Mouse (Mus musculus) brain, embryonic 14.5 days (tissue): ENCODE results near the gene Rassf3. TPM values are rescaled to one million over a fixed set of nuclear protein-coding genes. Genes with fewer than 3 reads are reported as not detected.
A peak's percentile ranks its signal among the peaks of the same experiment; 100 is the strongest.

Experiments
- DNase-seq: peaks from one replicate; pipeline ENCODE4 v3.0.0-alpha.2; 2011; ENCODE audit warnings: low read depth
- CTCF ChIP-seq: fragments of 200-500 bp; IDR thresholded peaks from 2 replicates; pipeline ENCODE4 v1.5.1; 2012; ENCODE audit warnings: inconsistent platforms, mild to moderate bottlenecking, moderate library complexity, borderline replicate concordance; ENCODE audit not compliant: insufficient read depth, insufficient read length; ENCODE audit errors: extremely low read depth
- POLR2A ChIP-seq: fragments of 200-500 bp; IDR thresholded peaks from 2 replicates; pipeline ENCODE4 v1.6.1; 2012; ENCODE audit warnings: mild to moderate bottlenecking, inconsistent platforms, borderline replicate concordance; ENCODE audit not compliant: poor library complexity, insufficient read depth, insufficient read length, severe bottlenecking; ENCODE audit errors: extremely low read depth
- polyA plus RNA-seq: library from polyadenylated mRNA; depleted of rRNA; stranded (reverse); fragments of >200 nt; gene quantifications from 2 replicates; pipeline ENCODE4 v1.2.3, GENCODE M21; 2012; rRNA removed

The Rassf3 gene
- polyA plus RNA-seq, result 5.4 and 7.3 TPM in 2 replicates

DNA sequence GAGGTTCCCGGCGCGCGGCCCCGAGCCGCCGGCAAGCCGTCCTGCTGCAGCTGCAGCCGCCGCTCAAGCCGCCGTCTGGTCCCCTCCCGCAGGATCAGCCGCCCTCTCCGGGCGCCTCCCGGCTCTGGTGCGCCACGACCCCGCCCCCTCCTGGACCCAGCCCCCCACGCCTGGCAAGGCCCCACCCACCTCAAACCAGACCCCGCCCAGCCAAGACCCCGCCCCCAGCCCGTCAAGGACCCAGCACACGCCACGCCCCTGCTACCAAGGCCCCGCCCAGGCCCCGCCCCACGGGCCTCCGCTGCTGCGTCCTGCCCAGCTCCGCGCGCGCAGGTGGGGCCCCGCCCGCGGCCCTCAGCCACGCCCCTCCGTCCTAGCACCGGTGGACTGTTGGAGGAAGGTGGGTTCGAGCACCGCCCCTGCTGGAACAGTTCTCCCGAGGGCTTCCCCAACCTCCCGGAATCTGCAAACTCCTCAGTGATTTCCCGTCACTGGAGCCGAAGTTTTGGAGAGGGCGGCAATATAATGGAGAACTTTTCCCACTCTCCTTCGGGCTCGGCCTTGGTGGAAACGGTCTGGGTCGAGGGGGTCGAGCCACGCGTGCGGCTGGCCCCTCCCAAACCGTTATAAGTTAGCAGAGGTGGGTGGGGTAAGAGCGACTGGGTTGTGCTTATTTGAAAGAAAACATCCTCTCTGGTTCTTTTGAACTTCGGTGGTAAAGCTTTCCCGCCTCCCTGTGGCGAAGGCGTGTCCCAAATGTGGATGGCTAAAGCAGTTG, at the start of gene Rassf3:
Gene Rassf3, minus strand, starts transcription at position 158 of the 778 bp plus-strand sequence.
- peak; percentile 95 for DNase-seq
- no peak for TF ChIP-seq CTCF
- TF ChIP-seq POLR2A, result peak; percentile 71

DNA sequence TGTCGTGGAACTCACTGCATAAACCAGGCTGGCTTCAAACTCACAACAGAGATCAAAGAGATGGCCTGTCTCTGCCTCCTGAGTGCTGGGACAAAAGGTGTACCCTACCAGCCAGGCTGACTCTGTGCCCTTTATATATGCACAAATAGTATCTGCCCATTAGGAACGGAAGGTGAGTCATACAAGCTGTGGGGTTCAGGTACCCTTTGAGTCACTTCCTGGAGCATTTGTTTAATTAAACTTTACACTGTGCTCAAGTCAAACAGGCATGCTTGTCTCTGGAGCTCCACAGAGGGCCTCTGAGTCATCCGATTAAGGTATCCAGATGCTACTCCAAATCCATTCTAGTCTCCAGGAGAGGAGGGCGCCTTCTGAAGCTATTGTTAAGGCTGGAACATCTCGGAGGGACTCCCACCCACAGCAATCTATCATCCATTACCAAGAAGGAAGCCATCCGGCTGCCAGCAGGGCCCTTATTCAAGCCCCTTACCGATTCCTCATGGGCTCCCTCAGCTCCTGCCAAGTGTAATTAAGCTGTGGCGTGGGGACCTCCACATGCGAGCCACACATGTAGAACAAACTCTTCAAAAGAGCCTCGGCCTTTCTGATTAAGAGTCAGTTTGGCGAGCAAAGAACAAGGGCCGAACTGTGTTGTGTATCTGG, 44.9 kb upstream of the Rassf3 start:
- TF ChIP-seq CTCF (no peak), POLR2A (no peak)
- peak; percentile 55 for DNase-seq

DNA sequence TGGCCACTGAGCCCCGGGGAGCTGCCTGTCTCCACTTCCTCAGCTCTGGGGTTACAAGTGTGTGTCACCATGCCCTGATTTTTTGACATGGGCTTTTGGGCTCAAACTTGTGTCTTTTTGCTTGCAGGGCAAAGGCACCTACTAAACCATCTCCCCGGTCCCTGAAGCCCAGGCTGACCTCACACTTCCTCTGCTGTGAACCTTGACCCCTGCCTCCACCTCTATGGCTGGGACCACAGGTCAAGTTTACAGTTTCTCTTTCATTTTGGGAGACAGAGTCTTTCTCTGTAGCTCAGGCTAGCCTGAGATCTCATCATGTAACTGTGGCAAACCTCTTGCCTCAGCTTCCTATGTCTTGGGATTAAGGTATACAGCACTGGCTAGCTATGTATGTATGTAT, 43.6 kb upstream of the Rassf3 start:
- DNase-seq, result no peak
- TF ChIP-seq POLR2A (no peak), CTCF (no peak)

DNA sequence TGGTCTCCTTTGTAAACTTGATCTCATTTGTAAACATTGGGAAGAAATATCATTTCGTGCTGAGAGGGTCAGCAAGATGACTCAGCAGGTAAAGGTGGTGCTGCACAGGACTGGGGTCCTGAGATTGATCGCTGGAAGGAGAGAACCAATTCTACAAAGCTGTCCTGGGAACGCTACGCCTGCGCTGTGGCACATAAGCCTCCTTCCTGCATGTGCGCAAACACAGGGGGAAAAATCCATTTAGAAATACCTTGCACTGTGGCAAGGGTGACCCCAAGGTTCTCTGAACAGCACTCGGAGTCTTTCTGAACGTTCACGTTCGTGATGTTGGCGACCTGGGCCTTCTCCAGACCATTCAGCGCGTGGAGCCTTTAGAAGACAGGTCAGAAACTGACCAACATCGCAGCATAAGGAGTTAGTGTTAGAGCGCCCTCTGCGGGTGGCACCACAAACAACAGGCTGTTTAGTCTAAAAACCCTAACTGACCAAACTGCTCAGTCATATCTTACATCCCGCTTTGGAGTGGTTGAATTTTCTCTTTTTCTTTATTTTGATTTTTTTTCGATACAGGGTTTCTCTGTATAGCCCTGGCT, 40.0 kb upstream of the Rassf3 start:
- TF ChIP-seq CTCF, result peak; percentile 86
- TF ChIP-seq POLR2A, result no peak
- DNase-seq, result peak; percentile 82

DNA sequence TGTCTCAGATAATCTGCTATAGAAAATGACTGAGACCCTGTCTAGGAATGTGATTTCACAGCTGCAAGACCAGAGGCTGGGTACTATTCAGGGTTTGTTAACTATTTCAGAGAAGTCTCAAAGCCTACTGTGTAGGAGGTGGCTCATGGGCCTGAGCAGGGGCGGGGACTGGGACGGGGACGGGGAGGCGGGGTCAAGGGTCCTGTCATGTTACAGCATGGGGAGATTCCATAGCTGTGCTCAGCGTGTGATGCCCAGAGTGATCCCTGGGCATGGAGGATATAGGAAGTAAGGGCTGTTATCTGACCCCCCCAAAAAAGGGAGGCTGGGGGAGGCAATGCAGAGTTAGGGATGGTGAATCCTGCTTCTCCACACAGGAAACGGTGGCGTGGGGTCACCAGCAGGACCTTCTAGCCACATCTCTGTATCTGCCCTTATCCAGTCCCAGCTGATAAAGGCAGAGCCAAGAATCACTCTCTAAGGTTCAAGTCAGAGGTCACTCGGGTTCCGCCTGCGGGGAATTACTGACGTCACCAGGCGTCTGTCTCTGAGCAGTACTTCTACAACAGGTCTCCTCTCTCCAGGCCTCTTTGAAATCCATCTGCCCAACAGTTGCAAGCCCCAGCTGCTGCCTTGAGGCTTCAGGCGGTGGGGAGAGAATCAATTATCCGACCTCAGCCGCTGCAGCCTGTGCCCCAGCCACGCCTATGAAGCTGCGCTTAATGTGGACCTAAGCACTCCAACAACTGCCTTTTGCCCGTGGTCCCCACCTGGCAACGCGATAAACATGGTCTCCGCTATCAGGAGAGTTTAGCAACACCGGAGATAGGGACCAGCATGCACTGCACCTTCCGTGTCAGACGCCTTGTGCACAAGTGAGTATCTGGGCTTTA, 33.9 kb upstream of the Rassf3 start:
- DNase-seq, result peak; percentile 74
- TF ChIP-seq CTCF, result no peak

DNA sequence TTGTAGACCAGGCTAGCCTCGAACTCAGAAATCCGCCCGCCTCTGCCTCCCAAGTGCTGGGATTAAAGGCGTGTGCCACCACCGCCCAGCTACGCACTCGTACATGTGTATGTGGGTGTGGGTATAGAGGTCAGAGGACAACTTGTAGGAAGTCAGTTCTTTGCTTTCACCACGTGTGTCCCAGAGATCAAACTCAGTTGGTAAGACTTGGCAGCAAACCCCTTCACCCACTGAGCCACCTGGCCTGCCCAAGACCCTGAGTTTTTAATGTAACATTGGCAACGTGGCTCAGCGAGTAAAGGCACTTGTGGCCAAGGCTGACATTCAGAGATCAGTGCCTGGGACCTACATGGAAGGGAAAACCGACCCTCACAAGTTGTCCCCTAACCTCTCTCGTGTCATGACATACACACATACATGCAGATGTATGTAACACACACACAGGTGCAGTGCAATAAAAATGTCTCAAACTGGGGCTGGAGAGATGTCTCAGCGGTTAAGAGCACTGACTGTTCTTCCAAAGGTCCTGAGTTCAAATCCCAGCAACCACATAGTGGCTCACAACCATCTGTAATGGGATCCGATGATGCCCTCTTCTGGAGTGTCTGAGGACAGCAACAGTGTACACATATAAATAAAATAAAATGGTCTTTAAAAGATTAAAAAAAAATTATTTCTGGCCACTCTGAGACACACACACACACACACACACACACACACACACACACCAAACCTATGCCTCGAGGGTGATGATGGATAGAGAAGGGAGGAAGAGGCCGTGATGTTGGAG, 31.8 kb upstream of the Rassf3 start:
- DNase-seq, result no peak
- TF ChIP-seq CTCF (no peak), POLR2A (no peak)

DNA sequence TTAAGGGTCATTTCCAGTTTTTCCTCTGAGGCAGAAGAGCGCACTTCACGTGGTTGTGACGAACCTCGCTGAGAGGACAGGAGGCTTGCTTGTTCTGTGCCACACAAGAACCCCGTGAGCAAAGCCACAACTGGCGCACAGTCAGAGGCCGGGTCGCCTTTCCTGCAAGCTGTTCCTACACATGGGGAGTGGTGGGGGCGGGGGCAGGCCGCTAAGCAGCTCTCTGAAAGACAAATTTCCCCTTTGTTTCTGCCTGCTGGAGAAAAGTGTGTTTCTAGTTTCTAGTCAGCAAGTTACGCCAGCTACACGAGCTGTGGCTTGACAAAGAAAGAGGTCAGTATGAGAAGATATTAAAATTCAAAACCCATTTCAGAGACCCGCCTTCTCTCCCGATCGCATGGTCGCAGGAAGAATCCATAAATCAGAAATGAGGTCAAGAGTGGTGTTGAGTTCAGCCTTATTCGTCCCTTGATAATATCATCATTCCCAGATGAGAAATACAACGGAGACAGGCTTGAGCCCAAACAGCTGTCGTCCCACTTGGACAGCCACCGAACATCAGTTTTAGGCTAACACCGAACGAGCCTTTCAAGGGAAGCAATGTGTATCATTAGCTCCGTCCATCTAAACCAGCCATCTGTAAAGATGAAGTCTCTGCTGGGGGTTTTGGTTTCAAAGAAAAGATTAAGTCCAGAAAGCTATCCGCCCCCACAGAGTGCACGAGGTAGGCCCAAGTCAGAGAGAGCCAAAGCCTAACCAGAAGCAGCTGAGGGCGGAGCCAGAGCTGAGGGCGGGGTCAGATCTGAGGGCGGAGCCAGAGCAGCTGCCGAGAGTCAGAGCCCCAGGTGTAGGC, 30.8 kb upstream of the Rassf3 start:
- DNase-seq, result peak; percentile 74

DNA sequence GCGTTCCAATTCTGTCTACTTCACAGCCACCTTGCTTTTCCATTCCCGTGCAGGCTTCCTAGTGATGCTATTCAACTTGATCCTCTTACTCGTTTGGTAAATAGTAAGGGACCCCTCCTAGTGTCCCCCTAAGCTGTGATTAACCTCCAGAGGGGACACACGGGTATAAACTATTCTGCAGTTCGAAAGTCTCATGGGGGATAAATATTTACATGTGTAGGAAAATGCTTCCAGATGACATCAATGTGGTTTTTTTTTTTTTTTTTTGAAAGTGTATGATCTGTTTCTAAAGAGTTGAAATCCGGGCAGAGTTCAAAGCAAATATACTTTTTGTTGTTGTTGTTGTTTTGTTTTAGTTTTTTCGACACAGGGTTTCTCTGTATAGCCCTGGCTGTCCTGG, 29.8 kb upstream of the Rassf3 start:
- TF ChIP-seq CTCF, result no peak
- TF ChIP-seq POLR2A, result no peak
- DNase-seq, result no peak

More for the DNA sequence above, 30.8 kb upstream of the Rassf3 start:
- no peak for TF ChIP-seq CTCF
- TF ChIP-seq POLR2A, result no peak

DNA sequence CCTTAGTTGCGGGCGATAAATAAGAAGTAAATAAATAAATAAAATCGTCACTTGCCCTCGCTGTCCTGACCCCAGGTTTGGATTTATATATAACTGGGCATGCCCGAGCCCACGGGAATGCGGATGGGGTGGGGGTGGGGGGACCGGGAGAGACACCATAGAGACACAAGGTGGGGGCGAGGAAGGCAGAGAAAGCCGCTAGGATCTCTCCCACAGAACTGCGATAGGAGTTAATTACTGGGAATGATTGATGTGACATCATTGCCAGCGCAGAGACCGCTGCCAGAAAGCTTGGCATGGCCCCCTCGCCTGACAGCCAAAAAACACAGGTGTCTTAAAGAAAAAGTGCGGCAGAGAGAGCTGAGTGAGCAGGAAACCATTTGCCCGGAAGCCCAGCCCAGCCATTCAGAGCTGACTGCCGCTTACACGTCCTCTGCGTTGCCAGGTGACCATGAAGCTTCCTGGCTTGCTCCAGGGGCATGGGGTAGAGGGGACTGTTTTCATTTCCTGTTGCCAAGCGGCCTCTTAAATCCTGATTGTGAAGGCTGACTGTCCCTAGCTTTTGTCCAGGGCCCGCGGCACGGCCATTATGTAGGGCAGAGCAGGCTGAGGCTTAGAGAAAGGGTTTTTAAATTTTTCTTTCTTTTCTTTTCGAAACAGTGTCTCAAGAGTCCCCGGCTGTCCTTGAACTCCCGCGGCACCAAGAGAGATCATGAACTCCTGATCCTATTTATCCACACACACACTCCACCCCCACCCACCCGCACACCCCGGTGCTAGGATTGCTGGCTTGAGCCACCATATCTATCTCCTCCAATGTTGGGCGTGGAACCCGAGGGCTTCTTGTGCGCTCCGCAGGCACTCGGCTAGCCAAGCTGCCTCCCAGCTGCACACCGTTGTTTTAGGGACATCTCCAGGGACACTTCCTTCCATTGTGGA, 29.1 kb upstream of the Rassf3 start:
- peak; percentile 96 for DNase-seq
- TF ChIP-seq CTCF (no peak), POLR2A (no peak)

DNA sequence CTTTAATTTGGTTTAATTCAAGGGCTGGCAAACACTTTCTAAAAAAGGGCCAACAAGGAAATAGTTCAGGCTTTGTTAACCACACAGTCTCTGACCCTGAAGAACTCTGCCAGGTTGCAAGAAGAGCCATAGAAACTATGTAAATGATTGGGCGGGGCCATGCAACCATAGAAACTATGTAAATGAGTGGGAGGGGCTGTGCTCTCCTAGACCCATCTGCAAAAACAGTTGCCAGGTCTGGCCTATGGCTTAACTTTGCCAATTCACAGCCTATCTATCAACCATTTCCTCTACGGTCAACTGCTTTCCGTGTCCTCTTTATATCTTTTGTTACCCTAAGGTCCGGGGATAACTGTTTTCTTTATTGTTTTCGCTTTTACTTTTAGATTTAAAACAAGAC, 25.0 kb upstream of the Rassf3 start:
- TF ChIP-seq CTCF (no peak), POLR2A (no peak)

More for the DNA sequence above, 25.0 kb upstream of the Rassf3 start:
- DNase-seq, result peak; percentile 85
